Mouse (Mus musculus) telencephalon, adult 2 months (tissue): ENCODE measurements around the gene Ifitm10.
A peak's percentile ranks its signal among the peaks of the same experiment; 100 is the strongest.
"Not testable (repeated sequence)": the region's sequence is repeated elsewhere in the genome, so short reads cannot be mapped to it uniquely, and the experiment has no call there.

ENCODE experiments used
- DNase-seq: peaks from one replicate; pipeline ENCODE4 v3.0.0-alpha.2; 2011; ENCODE audit warnings: low read depth, low spot score

The Ifitm10 gene

DNA sequence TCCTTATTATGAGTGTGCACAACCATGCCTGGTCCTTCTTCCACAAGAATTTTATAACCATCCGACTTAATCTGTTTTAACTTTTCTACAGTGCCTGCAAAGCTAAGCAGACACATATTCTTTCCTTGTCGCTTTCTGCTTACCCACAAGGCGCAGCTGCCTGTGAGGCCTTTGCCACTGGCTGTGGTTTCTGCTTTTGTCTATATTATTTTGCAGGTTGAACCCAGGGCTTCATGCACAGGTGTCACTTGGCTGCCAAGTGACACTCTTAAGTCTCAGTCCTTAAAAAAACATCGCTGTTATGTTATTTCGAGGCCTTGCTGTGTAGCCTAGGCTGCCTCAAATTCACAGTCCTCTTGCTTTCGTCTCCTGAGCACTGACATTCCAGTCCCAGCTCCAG lies 50.9 kb downstream of the Ifitm10 start:
- no peak for DNase-seq

DNA sequence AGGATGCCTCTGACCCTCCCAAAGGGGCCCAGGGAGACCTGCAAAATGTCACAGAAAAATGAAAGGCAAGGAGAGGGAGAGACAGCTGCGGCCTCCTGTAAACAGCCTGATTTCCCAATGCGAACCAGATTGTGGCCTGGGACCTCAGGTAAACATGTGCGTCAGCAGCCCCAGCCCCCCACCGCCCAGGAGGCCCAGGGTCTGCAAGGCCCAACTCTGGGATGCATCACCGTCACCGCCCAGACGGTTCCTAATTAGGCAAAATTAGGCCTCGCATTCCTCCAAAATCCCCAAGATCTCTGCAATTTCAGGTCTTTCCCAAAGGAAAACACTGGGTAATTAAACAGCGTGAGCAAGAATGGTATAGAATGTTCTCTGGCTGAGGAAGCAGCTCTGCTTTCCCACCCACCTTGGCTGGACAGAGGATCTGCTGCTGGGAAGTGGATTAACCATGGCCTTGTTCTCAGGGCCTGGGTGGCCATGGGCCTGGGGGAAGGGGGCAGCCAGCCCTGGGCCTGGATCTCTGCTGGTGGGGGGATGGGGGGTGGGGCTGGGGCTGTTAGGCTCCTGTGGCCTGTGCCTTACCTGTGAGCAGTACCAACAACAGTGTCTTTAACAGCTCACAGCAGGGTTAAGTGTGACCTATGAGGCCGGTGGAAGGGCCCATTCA lies 51.8 kb downstream of the Ifitm10 start:
- not testable (repeated sequence) for DNase-seq

DNA sequence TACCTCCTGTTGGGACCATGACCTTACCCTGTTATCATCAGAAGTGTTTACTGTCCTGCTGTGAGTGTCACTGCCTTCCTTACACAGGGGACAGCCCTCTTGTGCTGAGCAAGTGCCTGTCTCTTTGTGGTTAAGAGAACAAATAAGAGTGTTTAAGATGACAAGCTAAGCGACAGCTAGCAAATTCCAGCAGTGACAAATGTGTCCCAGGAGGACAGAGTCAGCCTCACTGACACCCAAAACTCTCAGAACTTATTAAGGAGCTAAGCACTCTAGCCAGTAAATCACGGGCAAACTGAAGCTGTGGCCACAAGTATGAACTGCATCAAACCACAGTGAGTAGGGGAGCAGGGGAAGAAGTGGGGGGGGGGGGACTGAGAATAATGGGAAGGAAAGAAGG lies 52.6 kb downstream of the Ifitm10 start:
- no peak for DNase-seq

DNA sequence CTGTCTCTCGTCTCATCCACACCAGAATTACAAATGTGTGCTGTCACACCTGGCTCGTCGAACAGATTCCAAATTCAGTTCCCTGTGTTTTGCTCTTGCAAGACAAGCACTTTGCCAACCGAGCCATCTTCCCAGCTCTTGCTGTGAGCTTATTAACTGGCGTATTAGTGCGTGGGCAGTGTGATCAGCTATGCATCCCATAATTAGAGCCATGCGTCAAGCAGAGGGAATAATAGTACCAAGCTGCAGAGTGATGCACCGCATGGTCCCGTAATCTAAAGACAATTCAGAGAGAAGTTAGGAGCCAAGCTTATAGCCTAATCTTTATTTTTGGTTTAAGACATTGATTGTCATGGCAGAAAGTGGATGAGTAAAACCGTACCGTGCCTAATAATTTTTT lies 54.4 kb downstream of the Ifitm10 start:
- DNase-seq, result peak; percentile 49

DNA sequence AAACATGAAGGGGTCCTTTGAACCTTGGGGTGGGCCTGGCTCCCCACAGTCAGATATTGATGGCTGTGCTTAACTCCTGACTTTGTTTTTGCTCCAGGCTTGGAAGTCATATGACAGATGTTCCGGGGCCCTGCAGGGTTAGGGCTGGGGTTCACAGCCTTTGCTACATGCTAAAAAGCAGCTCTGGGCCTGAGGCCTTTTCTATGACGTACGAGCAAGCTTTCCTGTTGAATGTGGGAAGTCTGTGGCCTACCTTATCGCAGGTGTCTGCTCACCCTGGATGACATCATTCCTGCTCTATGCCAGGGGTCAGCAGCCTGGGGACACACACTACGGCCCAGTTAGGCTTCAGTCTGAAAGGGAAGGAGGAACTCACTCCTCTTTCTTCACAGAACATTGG lies 56.3 kb downstream of the Ifitm10 start:
- no peak for DNase-seq

DNA sequence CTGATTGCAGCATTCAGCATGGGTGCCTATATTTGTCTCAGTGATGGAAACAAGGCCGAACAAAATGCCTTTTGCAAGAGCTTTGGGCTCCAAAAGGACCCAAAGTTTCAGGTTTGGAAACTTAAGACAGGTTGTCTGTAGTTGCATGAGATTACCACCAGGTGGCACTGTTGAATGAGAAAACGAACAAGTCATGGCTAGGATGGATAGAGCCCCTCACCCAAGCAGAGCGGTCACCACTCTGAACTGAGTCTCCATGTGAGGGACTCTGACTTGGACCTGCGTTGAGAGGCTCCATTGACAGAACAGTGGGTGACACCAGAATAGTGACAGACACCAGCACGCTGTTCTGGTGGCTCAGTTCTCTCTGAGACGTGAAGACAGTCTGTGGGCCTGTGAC lies 57.0 kb downstream of the Ifitm10 start:
- DNase-seq, result no peak

DNA sequence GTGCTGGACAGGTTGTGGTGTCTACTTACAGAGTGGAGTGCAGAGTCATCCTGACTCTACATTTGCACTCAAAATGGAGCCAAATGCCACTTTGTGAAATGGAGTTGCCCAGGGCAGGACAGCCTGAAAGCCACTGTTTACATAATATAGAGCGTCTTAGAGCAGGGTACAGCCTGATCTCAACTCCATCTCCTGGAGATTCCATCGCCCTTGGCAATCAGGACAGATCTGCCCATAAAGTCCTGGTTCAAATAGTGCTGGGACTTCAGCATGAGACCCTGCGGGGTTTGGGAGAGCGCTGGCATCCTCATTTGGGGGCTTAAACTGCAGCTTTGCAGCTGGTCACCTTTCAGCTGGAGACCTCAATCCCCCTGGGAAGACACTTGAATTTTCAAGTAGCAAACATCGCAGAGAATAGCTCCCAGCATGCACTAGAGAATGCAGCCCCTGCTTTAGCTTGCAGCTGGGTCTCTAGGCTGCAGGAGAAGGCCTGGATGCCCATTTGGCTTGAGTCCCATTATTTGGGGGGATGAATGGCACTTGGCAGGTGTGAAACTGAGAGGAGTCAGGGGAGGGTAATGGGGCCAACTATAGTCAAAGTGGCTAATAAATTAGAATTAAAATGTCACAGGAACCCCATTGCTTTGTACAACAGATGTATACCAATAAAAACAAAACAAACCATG lies 58.8 kb downstream of the Ifitm10 start:
- DNase-seq, result no peak

DNA sequence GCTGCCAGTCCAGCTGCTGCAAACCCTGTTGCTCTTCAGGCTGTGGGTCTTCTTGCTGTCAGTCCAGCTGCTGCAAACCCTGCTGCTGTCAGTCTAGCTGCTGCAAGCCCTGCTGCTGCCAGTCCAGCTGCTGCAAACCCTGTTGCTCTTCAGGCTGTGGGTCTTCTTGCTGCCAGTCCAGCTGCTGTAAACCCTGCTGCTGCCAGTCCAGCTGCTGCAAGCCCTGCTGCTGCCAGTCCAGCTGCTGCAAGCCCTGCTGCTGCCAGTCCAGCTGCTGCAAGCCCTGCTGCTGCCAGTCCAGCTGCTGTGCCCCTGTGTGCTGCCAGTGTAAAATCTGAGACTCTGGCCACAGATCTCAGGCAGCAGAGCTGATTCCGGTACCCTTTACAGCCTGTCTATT lies 69.6 kb downstream of the Ifitm10 start:
- not testable (repeated sequence) for DNase-seq

DNA sequence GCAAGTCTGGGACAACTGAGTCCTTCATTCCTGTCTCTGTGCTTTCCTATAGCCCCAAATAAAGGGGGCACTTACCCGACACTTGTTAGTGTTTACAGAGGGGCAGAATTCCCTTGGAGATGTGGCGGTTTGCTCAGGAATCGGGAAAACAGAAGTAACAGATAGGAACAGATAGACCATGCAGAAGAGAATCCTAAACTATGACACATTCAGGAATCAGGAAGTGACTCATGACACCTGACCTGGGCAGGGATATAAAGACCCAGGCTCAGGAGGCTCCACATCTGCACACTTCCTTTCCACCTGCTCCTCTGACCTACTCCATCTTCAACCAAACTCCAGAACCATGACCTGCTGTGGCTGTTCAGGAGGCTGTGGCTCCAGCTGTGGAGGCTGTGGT lies 70.3 kb downstream of the Ifitm10 start, which contains the start of gene Krtap5-4:
Gene Krtap5-4 (plus strand): TSS at position 301 of the 400 bp plus-strand sequence.
- DNase-seq, result no peak

DNA sequence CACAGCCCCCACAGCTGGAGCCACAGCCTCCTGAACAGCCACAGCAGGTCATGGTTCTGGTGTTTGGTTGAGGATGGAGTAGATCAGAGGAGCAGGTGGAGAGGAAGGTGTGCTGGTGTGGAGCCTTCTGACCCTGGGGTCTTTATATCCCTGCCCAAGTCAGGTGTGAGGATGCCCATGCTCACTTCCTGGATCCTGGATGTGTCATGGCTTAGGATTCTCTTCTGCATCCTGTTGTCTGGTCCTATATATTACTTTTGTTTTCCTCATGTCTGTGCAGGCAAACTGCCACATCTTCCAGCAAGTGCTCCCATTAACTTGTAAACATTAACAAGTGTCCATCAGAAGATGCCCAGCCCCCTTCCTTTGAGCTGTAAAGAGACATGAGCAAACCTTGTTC lies 76.5 kb downstream of the Ifitm10 start, which contains the start of gene Krtap5-1:
Gene Krtap5-1 (minus strand): TSS at position 101 of the 400 bp plus-strand sequence.
- not testable (repeated sequence) for DNase-seq

DNA sequence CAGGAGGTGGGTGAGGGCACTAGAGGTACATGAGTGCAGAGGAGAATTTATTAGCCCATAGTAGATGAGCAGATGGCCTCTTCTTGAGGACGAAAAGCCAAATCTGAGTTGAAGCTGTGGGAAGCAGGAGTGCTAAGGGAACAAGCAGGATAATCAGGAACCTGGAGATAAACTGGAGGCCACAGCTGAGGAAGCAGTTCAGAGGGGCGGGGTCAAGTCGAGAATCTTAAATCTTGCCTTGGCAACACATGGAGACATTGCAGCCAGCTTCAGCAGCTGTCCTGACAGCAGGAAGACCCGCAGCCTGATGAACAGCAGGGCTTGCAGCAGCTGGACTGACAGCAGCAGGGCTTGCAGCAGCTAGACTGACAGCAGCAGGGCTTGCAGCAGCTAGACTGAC lies 77.4 kb downstream of the Ifitm10 start:
- DNase-seq, result not testable (repeated sequence)

DNA sequence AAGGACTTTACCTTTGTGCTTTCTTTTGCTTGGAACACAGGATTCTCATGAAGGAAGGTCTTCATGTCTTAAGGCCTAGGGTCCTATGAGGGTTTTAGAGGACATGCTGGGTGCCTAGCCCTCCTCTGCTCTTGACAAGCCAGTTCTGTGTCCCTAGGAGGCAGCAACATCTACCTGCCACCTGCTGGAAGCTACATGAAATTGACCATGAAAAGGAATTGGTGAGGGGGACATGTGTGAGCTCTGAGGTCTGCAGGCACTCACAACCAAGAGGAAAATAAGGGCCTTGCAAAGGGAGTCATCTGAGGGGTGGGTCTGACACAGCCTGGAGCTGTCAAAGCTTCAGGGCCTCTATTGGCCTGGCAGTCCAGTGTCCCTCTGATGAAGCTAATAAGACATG lies 78.1 kb downstream of the Ifitm10 start:
- DNase-seq, result no peak

DNA sequence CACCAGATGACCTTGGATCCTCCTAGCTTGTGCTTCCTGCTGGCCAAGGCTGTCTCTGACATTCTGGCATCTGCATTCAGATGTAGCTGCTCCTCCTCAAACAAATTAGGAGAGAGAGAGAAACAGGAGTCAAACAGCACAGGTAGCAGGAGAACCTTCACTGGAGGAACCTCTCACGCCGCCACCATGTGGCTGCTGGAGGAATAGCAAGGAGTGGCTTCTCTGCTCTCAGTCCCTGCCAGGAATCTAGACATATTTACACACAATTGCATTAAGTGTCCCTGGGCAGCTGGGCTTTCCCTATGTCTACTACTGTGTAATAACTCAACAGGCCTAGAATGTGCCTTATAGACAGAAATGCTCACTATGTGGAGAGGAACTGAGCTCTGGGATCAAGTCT lies 79.7 kb downstream of the Ifitm10 start:
- not testable (repeated sequence) for DNase-seq

DNA sequence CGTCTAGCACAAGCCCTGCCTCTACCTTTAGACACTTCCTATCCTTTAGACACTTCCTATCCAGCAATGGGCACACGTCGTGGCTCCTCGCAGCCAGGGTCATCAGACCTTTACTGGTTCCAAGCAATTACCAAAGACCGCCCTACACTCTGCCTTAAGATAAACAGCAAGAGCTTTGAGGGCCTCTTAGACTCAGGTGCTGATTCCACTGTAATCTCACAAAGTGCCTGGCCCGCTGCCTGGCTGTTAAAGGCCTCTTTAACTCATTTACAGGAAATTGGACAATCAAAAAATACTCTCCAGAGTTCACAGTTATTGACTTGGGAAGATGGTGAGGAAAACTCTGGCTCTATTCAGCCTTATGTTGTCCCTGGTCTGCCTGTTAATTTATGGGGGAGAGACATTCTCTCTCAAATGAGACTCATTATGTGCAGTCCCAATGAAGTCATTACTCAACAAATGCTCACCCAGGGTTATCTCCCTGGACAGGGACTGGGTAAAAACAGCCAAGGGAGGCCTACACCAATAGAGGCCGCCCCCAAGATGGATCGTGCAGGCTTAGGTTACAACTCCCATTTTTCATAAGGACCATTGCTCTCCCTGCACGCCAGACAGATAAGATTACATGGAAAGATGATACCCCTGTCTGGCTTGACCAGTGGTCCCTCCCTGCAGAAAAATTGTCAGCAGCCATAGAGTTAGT lies 87.5 kb downstream of the Ifitm10 start:
- DNase-seq, result not testable (repeated sequence)

DNA sequence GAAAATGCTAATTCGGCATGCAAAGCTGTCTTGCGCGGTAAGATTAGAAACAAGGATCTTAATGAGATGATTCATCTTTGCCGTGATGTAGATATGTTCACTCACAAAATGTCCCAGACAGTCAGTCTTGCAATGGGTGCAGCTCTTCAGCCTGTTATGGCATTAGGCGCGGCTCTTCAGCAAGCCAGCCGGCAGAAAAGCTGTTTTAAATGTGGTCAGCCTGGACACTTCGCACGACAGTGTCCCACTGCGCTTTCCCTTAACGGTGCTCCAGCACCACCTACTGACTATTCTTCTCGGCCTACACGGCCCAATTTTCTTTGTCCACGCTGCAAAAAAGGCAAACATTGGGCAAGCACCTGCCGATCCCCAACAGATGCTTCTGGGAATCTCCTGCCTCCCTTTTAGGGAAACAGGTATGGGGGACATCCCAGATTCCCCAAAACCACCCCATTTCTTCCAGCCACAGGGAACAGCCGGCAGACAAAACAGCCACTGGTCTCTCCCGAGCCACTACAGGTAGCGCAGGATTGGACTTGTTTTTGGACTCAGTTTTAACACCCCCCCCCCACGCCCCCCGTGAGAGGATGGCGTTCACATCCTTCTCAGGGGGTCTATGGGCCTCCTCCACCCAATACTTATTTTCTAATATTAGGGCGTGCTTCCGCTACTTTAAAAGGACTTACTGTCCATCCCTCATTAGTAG lies 88.3 kb downstream of the Ifitm10 start:
- DNase-seq, result peak; percentile 12

DNA sequence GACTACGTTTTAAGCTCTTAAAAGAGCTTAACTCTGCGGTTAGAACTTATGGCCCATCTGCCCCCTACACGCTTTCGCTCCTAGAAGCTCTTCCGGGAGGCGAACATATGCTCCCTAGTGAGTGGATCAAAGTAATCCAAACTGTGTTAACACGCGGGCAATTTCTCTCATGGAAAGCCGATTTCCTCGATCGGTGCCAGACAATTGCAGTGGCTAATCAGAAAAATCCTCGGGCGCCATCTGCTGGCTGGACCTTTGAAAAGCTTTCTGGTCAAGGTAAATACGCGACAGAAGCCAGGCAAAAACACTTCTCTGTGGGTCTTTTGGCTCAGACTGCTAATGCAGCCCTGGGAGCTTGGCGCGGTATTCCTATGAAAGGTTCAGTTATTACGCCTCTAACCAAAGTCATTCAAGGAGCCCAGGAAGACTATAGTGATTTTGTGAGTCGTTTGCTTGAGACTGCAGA lies 88.9 kb downstream of the Ifitm10 start:
- peak; percentile 79 for DNase-seq

DNA sequence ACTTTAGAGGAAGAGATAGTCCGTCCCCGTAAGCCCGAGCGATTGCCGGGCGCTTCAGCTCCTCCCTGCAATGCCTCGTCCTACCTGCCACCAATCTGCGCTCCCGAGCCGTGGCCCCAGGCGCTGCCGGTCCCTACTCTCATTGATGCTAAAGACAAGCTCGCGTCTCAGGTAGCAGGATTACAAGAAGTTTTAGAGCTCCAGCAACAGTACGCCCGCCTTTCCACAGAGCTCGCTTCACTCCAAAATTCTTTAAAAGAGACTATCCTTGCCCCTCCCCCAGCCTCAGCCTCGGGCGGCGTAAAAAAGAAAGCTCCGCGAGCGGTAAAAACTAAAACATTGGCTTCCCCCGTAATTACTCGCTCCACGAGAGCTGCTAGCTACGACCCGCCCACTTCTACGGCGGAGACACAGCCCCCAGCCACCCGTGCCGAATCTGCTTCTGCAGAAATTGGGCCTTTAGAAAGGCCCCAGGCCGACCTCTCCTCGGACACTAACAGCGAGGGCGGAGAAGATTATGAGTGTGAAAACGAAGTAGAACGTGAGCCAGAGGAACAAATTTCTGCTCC lies 89.4 kb downstream of the Ifitm10 start:
- DNase-seq, result peak; percentile 21

DNA sequence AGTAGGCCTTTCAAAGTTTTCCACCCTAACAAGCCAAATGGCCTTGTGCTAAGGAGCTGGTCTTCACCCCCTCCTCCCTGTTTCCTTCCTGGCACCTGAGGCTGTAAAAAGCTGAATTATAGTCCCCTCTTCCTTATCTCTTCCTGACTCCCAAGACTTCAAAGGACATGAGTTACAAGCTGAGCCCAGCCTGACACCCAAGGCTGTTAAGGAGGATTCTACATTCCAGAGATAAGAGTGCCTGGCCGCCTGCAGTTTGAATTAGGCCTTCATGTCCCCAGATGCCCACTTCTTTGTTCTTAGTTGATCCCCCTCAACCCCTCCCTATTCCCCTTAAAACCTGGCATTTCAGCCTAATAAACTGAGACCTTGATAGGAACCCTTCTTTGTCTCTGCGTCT lies 90.7 kb downstream of the Ifitm10 start:
- not testable (repeated sequence) for DNase-seq

DNA sequence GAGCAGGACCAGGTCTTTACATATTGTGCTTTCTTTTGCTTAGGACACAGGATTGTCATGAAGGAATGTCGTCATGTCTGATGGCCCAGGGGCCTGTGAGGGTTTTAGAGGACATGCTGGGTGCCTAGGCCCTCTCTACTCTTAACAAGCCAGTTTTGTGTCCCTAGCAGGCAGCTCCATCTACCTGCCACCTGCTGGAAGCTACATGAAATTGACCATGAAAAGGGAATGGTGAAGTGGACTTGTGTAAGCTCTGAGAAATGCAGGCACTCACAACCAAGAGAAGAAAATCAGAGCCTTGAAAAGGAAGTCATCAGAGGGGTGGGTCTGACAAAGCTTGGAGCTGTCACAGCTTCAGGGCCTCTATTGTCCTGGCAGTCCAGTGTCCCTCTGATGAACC lies 94.3 kb downstream of the Ifitm10 start:
- DNase-seq, result not testable (repeated sequence)

DNA sequence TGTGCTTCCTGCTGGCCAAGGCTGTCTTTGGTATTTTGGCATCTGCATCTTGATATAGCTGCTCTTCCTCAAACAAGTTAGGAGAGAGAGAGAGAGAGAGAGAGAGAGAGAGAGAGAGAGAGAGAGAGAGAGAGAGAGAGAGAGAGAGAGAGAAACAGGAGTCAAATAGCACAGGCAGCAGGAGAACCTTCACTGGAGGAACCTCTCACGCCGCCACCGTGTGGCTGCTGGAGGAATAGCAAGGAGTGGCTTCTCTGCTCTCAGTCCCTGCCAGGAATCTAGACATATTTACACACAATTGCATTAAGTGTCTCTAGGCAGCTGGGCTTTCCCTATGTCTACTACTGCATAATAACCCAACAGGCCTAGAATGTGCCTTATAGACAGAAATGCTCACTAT lies 95.4 kb downstream of the Ifitm10 start:
- peak; percentile 15 for DNase-seq
